Mouse (Mus musculus) adipocyte (in vitro differentiated cells): ENCODE results near the gene Fadd.

Experiments
- DNase-seq: peaks from one replicate; pipeline ENCODE4 v3.0.0-alpha.2; 2016; ENCODE audit warnings: low spot score

Gene Fadd

GRCm38 (mm10) chr7:144577876-144578275 lies 4.4 kb downstream of the Fadd start:
- peak; percentile 13 for DNase-seq

- DNase-seq, result no peak
These were observed 10.0 kb downstream of the Fadd start for GRCm38 (mm10) chr7:144572234-144572633.

GRCm38 (mm10) chr7:144571598-144571997 lies 10.7 kb downstream of the Fadd start:
- no peak for DNase-seq

GRCm38 (mm10) chr7:144569428-144569827 lies 12.8 kb downstream of the Fadd start:
- DNase-seq, result peak; percentile 94

- no peak for DNase-seq
These were observed 14.2 kb downstream of the Fadd start for GRCm38 (mm10) chr7:144568091-144568490.

GRCm38 (mm10) chr7:144566921-144567682 lies 15.2 kb downstream of the Fadd start:
- no peak for DNase-seq

- peak; percentile 12 for DNase-seq
These were observed 18.7 kb downstream of the Fadd start for GRCm38 (mm10) chr7:144563456-144564155.

GRCm38 (mm10) chr7:144562016-144562415 lies 20.2 kb downstream of the Fadd start:
- no peak for DNase-seq

- DNase-seq, result no peak
These were observed 21.7 kb downstream of the Fadd start for GRCm38 (mm10) chr7:144560594-144560993.

- DNase-seq, result no peak
These were observed 23.7 kb downstream of the Fadd start for GRCm38 (mm10) chr7:144558552-144558951.

- DNase-seq, result no peak
These were observed 28.2 kb downstream of the Fadd start for GRCm38 (mm10) chr7:144554123-144554472.

GRCm38 (mm10) chr7:144553237-144554122 lies 28.8 kb downstream of the Fadd start, which contains the start of gene Ppfia1:
Ppfia1 (minus strand) TSS chr7:144553729.
- peak; percentile 91 for DNase-seq

GRCm38 (mm10) chr7:144552274-144552673 lies 30.0 kb downstream of the Fadd start:
- no peak for DNase-seq

GRCm38 (mm10) chr7:144550811-144551210 lies 31.5 kb downstream of the Fadd start:
- DNase-seq, result no peak

GRCm38 (mm10) chr7:144549904-144550566 lies 32.2 kb downstream of the Fadd start:
- no peak for DNase-seq

GRCm38 (mm10) chr7:144545231-144545630 lies 37.0 kb downstream of the Fadd start:
- DNase-seq, result no peak

- no peak for DNase-seq
These were observed 40.9 kb downstream of the Fadd start for GRCm38 (mm10) chr7:144541351-144541750.

GRCm38 (mm10) chr7:144539146-144539545 lies 43.1 kb downstream of the Fadd start:
- DNase-seq, result no peak

GRCm38 (mm10) chr7:144538030-144538644 lies 44.1 kb downstream of the Fadd start:
- DNase-seq, result peak; percentile 22

GRCm38 (mm10) chr7:144536367-144536766 lies 45.9 kb downstream of the Fadd start:
- DNase-seq, result no peak

GRCm38 (mm10) chr7:144534773-144535172 lies 47.5 kb downstream of the Fadd start:
- DNase-seq, result no peak
